Mouse (Mus musculus): ENCODE measurements around the gene Cntfr.
"Not testable (repeated sequence)": the region's sequence is repeated elsewhere in the genome, so short reads cannot be mapped to it uniquely, and the experiment has no call there.

Gene Cntfr

DNA sequence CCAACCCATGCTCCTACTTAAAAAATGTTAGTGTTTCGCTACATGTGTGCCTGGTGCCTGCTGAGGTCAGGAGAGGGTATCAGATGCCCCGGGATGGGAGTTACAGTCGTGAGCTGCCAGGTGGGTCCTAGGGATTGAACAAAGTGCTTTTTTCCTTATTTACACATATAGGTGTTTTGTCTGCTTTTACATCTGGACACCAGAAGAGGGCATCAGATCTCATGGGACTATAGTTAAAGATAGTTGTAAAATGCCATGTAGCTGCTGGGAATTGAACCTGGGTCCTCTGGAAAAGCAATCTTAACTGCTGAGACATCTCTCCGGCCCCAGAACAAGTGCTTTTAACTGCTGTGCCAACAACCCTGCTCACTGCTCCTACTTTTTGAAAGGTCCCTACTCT lies 13.3 kb upstream of the Cntfr start:
- DNase-seq (ENCODE audit: low read depth, low spot score) = no peak

DNA sequence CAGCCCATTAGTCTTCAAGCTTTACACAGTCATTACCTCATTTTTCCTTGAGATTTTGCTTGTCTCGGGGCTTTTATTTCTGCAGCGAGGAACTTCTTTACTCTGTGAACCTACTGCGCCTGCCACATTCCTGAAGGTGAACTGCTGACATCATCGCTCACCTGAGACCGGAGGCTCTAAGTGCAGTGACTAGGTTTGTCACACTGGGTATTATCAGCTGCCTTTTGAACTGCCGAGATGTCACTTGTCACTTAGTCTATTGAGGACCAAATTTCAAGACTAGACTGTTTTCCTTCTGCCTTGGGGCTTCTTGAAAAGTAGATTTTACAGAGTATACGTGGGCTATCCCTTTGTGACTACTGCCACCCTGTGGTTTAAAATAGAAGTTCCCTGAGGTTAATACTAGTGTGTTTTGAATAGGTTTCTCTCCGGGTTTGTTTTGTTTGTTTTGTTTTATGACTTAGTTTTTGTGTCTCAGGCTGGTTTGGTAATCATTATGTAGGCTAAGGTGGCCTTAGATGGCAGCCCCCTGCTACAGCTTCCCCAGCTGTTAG lies 11.4 kb upstream of the Cntfr start:
- peak; percentile 60 for DNase-seq (ENCODE audit: low read depth, low spot score)

DNA sequence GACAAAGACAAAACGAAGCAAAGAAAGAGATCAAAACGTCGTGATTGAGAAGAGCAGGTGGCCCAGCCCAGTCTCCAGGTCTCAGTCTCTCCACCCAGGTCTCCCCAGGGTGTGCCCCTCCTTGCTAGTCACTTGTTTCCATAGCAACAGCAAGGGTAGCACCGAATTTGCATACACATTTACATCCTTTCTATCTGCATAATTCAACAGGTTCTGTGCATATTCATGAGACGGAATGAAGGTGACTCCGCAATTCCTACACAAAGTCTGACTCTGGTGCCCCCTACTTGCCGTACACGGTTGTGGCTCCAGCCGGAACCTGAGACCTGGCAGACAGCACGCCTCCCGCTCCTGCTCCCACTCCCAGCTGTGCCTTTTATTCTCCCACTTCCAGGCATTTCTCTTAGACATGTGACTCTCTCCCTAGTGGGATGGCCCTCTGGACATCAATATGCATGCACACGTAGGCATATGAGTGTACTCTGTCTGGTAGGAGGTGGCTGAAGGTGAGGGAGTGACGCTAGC lies 10.2 kb upstream of the Cntfr start:
- peak; percentile 75 for DNase-seq (ENCODE audit: low read depth, low spot score)

DNA sequence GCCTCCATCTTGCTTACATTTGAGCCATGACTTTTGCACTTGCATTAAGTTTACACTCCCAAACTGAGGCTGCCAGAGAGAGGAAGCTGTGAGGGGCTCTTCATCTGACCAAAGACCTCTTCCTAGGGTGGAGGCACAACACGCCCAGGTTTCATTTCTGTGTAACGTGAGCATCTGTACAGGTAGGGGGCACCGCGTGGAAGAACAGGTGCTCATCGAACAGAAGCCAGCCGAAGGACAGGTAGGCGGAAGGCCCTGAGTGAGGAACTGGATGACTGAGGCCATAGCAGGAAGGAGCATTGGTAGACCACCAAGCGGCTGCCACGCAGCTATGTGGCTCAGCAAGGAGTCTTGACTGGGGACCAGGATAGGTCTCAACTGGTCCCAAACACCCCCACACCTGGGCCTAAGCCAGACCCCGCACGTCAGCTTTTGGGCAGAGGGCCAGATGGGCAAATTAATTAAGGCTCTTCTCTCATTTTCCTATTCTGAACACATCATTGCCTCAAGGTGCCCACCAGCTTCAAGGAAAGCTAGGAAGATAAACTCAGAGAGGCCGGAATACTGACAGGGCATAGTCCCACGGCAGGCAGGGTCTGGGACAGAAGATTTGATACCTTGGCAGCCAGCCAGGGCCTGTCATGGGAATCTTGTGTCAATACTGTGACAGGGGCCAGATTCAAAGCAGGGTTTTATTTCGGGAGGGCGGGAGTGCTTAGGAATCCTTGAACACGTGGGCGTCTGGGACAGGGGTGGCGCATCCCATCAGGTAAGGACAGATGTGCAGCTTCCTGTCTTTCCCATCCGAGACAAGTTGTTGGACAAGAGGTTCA lies 9.2 kb upstream of the Cntfr start:
- no peak for DNase-seq (ENCODE audit: low read depth, low spot score)

DNA sequence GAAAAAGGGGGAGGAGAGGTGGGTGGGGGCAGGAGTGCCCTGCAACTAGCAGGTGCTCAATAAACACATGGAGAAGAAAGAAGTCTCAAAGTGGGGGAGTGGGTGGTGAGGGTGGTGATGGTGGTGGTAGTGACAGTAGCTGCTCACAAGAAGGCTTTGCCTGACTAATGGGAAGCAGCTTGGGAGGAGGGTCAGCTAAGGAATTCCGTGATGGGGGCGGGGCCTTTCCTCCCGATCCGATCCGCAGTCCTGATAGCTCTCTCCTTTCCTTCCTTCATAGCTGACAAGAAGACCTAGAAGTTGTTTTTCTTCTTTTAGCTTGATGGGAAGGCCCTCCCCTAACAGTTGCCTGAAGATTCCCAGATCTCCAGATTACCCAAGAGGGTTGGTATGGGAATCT lies 7.8 kb upstream of the Cntfr start:
- DNase-seq (ENCODE audit: low read depth, low spot score) = no peak

DNA sequence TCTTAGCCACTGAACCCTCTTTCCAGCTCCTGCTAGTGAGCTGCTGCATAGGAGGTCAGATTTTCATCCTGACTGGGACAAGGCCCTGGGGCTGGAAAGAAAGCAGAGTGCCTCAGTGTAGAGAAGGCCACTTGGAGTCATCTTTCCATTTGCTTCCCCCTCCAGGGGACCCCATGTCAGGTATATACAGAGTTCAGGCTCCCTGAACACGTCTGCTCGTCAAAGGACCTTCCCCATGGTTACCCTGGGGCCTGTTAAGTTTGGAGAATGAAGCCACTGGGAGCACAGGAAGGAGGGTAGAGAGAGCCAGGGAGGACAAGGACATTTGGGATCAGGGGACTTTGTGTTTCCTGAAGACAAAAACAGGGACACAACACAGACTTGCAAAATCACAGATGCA lies 5.3 kb upstream of the Cntfr start:
- DNase-seq (ENCODE audit: low read depth, low spot score) = not testable (repeated sequence)

DNA sequence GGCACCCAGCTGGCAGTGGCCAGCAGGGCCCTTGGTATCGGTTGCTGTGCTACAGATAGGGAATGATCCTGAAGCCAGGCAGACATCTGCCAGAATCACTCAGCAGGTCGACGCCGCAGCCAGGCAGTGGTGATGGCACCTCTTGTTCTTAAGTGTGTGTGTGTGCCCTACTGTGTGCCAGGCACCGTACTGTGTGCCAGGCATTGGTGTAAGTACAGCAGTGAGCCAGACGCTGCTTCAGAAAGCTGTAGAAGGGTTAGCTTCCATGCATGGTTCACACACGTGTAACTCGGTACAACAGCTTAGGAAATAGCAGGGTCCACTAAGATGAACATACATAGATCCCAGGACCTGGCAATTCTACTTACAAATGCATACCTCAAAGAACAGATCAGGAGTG lies 3.3 kb upstream of the Cntfr start:
- DNase-seq (ENCODE audit: low read depth, low spot score) = not testable (repeated sequence)

DNA sequence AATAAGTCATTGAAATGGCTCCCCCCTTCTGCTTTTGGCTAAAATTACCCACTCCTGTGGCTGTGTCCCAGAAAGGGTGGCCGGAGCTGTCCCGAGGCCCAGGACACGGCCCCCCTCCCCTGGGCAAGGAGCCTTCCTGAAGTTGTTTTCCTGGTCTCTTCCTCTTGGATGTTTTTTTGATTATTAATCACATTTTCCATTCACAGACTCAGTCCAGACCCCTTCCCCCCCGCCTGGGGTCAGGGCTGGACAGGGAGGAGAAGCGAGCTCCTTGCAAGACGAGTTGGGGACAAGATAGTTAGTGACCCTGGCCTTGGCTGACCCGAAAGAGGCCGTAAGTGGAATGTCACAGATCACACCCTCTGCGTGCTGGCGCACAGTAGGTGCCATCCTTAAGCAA lies 2.9 kb upstream of the Cntfr start, which contains the start of gene Il11ra1:
TSS of gene Il11ra1 (plus strand) at position 207 of the 400 bp plus-strand sequence.
- DNase-seq (ENCODE audit: low read depth, low spot score) = not testable (repeated sequence)

DNA sequence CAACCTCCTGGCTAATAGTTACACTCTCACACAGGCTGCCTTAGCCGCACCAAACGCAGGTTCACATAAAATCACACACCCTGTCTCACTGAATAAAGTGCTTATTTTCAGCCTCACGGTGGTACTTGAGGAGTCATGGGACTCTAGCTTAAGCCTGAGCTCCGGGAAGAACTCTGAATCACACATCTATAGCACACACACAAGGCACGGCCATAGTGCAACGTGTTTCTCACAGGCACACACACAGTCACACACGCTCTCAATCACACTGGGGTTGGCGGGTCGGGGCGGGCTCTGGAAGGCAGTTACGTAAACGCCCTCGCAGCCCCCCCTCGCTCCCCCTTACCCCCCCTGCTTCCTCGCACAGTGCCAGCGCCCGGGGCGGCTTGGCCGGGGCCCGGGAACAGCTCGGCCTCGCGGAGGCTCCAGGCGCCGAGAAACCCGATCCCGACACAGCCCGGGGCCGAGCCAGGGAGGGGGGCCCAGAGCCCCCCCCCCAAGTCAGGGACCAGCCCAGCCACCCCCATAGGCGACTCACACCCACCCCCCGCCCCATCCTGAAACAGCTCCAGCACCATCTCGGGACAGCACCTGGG lies 1.6 kb upstream of the Cntfr start:
- DNase-seq (ENCODE audit: low read depth, low spot score) = not testable (repeated sequence)

DNA sequence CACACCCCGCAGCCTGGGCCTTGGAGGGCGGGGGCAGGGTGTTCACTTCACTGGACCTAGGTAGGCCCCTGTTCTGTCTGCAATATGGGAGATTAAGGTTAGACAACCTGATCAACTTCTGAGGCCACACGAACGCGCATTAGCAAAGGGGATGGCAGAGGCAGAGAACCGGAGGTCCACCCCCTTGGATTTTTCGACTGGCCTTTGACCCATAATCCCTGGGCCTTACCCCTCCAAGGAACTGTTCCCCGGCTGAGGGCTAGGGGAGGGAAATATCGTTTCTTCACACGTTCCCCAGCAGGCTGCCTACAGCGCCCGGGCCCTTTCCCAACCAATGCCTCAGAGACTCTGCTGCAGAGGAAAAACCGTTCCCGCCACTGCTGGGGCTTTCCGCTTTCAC lies 437 bp downstream of the Cntfr start:
- DNase-seq (ENCODE audit: low read depth, low spot score) = not testable (repeated sequence)

DNA sequence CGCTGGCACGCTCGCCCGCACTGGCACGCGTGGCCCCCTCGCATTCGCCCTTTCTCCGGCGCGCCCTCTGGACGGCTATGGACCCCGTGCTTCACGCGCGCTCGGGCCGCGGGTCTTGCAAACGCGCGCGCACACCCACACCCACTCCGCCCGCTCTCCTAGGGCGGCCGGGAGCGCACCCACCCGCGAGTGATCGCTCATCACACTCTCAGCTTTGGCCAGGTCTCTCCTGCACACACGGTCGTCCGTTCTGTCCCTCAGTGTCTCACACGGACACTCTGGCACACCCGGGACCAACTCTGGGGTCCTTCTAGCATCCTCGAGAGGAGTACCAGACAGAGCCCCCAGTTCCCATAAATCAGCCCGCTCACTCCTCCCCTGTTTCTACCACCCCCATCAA lies 1.1 kb downstream of the Cntfr start:
- DNase-seq (ENCODE audit: low read depth, low spot score) = not testable (repeated sequence)

DNA sequence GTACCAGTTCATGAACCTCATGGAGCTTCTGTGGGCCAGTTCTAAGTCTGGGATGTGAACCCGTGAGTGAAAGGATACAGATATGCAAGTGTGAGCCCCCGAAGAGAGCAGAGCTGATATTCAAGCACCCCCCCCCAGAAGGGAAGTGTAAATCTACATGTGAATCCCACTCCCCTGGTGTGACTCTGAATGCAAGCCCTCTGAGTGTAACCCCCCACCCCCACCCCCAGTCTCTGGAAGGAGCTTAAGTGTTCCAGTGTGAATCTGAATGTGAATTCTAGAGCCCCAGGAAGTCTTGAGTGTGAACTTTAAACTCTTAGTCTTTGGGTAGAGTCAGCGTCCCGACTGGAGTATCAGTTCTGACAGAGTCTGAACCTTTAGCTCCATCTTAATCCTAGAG lies 3.4 kb downstream of the Cntfr start:
- DNase-seq (ENCODE audit: low read depth, low spot score) = not testable (repeated sequence)

DNA sequence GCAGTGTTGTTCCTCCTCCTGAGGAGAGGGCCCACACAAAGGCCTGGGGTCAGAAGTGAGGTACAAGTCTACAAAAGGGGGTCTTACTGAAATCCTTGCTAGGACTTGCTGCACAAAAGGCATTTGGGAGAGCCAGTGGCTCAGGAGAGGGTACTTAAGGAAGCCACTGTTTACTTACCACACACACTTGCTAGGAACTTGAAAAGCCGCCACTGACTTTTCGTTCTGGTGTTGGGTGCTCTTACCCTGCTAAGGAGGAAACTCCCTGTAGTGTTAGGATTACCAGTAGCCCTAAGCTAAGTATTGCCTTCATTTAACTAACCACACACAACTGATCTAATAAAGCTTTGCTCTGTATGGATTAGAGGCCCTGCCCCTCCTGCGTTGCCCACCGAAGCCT lies 6.9 kb downstream of the Cntfr start:
- DNase-seq (ENCODE audit: low read depth, low spot score) = not testable (repeated sequence)

DNA sequence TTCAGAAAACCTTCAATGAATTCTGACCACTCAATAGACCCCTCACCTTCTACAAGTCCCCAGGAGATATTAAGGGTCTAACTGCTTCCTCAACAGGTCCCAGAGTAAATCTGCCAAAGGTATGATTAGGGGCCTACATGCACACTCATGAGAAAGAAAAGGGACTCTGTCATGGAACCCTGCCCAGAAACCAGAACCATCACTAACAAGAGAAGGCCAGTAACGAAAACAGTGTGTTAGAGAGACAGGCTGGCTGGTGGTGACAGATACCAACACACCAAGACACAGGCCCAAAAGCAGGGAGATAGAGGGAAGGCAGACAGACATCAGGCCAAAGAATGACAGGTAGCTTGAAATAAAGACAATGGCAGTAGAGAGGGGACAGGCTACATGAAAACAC lies 8.3 kb downstream of the Cntfr start:
- DNase-seq (ENCODE audit: low read depth, low spot score) = not testable (repeated sequence)

DNA sequence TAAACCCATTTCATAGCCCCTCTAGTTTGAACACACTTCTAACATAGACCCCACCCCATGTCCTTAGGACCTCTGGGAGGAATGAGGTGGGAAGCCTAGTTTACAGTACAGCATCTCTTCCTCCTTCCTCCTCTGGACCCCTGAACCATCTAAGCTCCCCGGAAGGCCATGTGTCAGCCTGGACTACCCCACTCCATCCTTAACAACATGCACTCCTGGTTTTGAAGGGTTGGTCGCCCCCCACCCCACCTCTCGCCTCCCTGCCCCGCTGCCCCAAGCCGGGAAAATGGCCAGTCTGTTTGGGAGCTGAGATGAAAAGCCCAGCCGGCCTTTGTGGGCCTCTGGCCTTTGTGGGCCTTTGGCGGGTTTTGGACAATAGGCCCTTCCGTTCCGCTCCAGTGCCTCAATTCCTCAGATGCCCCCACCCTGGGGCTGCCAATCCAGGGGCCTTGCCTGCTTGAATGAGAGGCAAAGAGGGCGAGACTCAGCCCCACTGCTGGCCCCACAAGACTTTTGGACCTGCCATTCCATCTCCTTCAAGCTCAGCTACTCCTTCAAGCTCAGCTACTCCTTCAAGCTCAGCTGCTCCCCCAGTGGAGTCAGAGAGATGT lies 10.9 kb downstream of the Cntfr start:
- DNase-seq (ENCODE audit: low read depth, low spot score) = not testable (repeated sequence)

DNA sequence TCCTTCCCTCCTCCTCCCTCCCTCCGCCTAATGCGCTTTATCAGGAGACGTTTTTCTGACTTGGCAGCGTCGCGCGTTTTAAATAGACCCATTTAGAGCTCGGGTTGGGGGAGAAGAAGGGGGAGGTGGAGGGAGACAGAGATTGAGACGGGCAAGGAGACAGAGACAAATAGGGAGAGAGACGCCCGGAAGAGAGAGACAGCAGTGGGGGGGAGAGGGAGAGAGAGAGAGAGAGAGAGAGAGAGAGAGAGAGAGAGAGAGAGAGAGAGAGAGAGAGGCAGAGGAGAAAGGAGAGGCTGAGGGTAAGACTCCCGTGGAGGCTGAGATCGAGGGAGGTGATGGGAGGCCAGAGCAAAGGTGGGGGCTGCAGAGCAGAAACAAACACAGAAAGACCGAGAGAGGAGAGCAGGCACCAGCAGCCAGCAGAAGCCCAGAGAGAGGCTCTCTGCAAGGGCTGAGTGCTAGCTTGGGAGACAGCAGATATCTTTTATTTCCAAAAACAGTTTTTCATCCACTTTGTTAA lies 11.9 kb downstream of the Cntfr start:
- DNase-seq (ENCODE audit: low read depth, low spot score) = not testable (repeated sequence)

DNA sequence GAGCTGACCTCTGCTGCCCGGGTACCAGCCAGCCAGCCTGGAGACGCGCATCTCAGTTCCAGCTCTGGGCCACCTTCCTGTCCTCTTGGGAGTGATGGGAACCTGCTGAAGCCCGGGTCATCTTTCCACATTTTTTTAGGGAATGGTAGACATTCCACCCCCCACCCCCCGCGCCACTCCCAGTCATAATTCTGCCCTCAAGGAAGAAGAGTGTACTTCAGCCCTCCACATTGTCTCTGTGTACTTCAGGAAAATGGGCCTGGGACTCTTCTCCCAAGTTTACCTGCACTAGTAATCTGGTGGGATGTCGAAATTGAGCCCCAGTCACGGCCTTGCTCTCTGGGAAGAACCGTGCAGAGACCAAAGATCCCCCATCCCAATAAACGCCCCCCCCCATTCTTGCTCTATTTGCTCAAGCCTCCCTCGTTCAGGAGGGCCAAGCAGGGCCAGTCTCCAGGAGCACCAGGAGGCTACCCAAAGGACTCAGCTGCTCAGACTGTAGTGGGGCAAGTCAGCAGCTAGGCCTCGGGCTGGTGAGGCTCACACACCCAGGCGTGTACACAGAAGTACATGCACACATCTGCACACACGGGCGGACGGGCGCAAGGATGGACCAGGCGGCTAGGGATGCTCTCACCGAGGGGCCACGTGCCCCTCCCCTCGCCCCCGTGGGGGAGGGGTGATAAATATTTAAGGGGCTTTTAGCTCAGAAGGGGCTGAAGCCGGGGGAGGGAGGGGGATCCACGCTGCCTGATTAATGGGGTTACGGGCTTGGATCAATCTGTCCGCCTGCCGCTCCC lies 12.6 kb downstream of the Cntfr start:
- not testable (repeated sequence) for DNase-seq (ENCODE audit: low read depth, low spot score)

DNA sequence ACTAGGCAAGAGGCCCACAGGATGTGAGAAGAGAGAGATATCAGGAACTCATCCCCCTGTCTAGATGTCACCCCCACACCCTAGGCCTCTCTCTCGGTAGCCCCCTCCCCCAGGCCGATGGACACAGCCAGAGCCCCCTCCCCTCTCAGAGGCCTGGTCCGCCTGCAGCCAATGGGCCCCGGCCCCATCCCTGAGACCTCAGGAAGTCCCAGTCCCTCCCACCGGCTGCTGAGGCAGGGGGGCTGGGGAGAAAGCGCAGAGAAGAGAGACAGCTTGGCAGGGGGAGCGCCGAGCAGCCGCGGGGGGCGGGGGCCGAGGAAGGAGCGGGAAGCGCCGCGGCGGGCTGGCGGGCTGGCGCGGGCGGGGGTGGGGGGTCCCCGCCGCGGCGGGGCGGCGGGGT lies 13.6 kb downstream of the Cntfr start:
- not testable (repeated sequence) for DNase-seq (ENCODE audit: low read depth, low spot score)

DNA sequence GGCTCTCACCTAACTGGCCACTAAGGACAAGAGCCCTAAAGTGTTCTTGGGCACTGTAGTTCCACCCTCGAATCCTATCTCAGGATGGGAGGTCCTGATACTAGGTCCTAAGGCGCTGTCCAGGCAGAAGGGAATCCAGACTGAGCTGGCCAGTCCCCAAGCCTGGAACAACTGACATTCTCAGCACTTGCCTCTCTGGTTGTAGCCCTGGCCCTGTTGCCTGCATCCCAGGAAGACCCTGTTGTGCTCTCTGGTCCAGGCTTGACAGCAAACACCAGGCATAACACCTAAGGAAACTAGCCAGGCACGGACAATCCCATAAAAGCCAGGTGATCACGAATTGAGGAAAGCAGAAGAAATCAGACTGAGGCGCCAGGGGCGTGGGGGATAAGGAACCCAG lies 14.1 kb downstream of the Cntfr start:
- DNase-seq (ENCODE audit: low read depth, low spot score) = no peak

DNA sequence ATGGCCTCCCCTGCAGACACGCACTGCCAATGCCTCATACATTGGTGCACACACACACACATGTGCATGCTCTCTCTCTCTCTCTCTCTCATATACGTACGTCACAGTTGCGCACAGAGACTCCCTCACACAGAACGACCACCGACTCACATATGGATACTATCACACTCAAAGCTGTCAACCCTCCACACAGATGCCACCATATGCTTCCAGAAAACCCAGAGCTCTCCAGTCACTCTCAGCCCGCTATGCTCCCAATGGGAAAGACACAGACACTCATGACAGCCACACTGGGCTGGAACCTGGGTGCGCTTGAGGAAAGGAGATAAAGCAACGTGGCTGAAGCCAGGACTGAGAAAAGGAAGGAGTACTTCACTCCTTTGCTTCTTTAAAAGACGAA lies 14.9 kb downstream of the Cntfr start:
- no peak for DNase-seq (ENCODE audit: low read depth, low spot score)

DNA sequence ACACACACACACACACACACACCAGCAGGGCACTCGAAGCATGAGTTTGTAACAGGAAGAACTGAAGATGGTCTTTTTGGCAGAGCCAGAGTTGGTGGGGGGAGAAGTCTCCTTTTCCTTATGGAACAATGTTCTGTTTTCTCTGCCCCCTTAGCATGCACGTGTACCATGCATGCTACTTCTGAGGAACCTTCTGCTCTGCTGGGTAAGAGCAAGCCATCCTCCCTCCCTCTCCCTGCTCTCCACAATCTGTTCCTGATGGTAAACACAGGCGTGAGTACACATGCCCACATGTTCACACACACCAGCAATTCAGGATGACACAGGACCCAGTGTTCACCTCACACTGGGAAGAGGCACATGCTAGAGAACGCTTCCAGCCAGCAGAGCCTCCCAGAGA lies 15.7 kb downstream of the Cntfr start:
- DNase-seq (ENCODE audit: low read depth, low spot score) = no peak

Measured in embryo, embryonic 11.5 days (tissue).